ENCODE assay signal across 9 mouse cellular contexts in genomic region chr2:164454846-164455245, GRCm38 (mm10). TPM values are rescaled to one million over a fixed set of nuclear protein-coding genes. Genes with fewer than 3 reads are reported as not detected.
DNase-seq lines count a peak whose midpoint lies in the region; ATAC-seq lines count a peak whose summit lies in the region.
"Had no signal": no experiment of that assay in that cellular context is flagged by ENCODE, and none has a peak within 500 bp of the region (broad histone marks: within the 10 kb centered on the region; RNA-seq: fewer than 3 reads in every experiment).

No protein-coding gene starts in this region.

- H3K27me3 ChIP-seq in stomach, embryonic 15.5 days (replicated peaks), result no peaks in the 10 kb centered on the region

- DNase-seq in layer of hippocampus, adult 18-20 months (ENCODE audit: low spot score in 2 of 2), result peak; percentile 39 to 85
- DNase-seq in layer of hippocampus, adult 9-10 months (ENCODE audit: low spot score), result no peak
- peak; percentile 94 for DNase-seq in gastrocnemius, adult 18-20 months (ENCODE audit: low spot score)
- peak; percentile 96 for DNase-seq in kidney, adult 8-10 months
- DNase-seq in lung, adult 18-20 months, result peak; percentile 89 to 93
- DNase-seq in cerebellum, postnatal 25 days, result no peak
- no peak for DNase-seq in thymus, postnatal 25 days

- H3K9ac ChIP-seq in stomach, embryonic 15.5 days, result no peak overlapping the region

- ATAC-seq in stomach, embryonic 15.5 days (ENCODE audit: insufficient read depth, low FRiP score, low read depth), result peak; percentile 27

- no peaks in the 10 kb centered on the region for H3K36me3 ChIP-seq in stomach, embryonic 15.5 days

- H3K27ac ChIP-seq in stomach, embryonic 15.5 days, result peak overlapping the region; percentile 79

- H3K4me2 ChIP-seq in stomach, embryonic 15.5 days, result no peak overlapping the region

- no peak overlapping the region for H3K4me3 ChIP-seq in stomach, embryonic 15.5 days (replicated peaks)

- H3K9me3 ChIP-seq in stomach, embryonic 15.5 days, result no peaks in the 10 kb centered on the region

- H3K4me1 ChIP-seq in stomach, embryonic 15.5 days, result peaks cover 26% of the 10 kb centered on the region

- 58% methylated on average over 10 of the region's 10 CpGs for WGBS in stomach, embryonic 15.5 days

RNA-seq across cellular contexts. Expression of gene Sys1, which starts 1.9 kb away (rescaled TPM):
- total RNA-seq in layer of hippocampus, adult 18-20 months (2021), result 10 to 100 TPM; 37.9 to 39.9 TPM
- total RNA-seq in gastrocnemius, adult 18-20 months (2021), result 10 to 100 TPM; 26.0 to 26.2 TPM
- polyA plus RNA-seq in stomach, embryonic 15.5 days (2015; fragmentation: Nextera tagmentation; extraction: Ambion mirVana), result 60.6 and 61.8 TPM in 2 replicates

RNA-seq across cellular contexts. Expression of gene Gm20458, which starts 5.9 kb away (rescaled TPM):
- 1 to 10 TPM; 5.4 to 9.9 TPM for total RNA-seq in layer of hippocampus, adult 18-20 months (2021)
- total RNA-seq in gastrocnemius, adult 18-20 months (2021), result 1 to 10 TPM; 3.8 to 6.5 TPM
- 17.9 and 18.1 TPM in 2 replicates for polyA plus RNA-seq in stomach, embryonic 15.5 days (2015; fragmentation: Nextera tagmentation; extraction: Ambion mirVana)

RNA-seq across cellular contexts. Expression of gene Sdc4, which starts 11.2 kb away (rescaled TPM):
- total RNA-seq in layer of hippocampus, adult 18-20 months (2021), result 100 to 1,000 TPM; 122 to 140 TPM
- 10 to 100 TPM; 62.6 to 77.3 TPM for total RNA-seq in gastrocnemius, adult 18-20 months (2021)
- polyA plus RNA-seq in stomach, embryonic 15.5 days (2015; fragmentation: Nextera tagmentation; extraction: Ambion mirVana), result 132 and 135 TPM in 2 replicates

RNA-seq across cellular contexts. Expression of gene Trp53tg5, which starts 18.7 kb away (rescaled TPM):
- not detected for total RNA-seq in layer of hippocampus, adult 18-20 months (2021)
- total RNA-seq in gastrocnemius, adult 18-20 months (2021), result not detected
- polyA plus RNA-seq in stomach, embryonic 15.5 days (2015; fragmentation: Nextera tagmentation; extraction: Ambion mirVana), result 0.14 TPM in 1 of 2 replicates, not detected in the other
- polyA plus RNA-seq: neural tube, embryonic 14.5 days had no signal

RNA-seq across cellular contexts. Expression of gene Dbndd2, which starts 31.1 kb away (rescaled TPM):
- total RNA-seq in layer of hippocampus, adult 18-20 months (2021), result 100 to 1,000 TPM; 118 to 138 TPM
- 10 to 100 TPM; 22.8 to 24.5 TPM for total RNA-seq in gastrocnemius, adult 18-20 months (2021)
- 6.5 and 10.4 TPM in 2 replicates for polyA plus RNA-seq in stomach, embryonic 15.5 days (2015; fragmentation: Nextera tagmentation; extraction: Ambion mirVana)

Comparison
In these comparisons a context has a peak if more than half of its experiments do, and no peak if none do; other contexts are left out.
1. DNase-seq: peak in layer of hippocampus, adult 18-20 months (2 of 2), gastrocnemius, adult 18-20 months (single experiment), kidney, adult 8-10 months (2 of 2) and lung, adult 18-20 months (2 of 2); none in layer of hippocampus, adult 9-10 months (single experiment), cerebellum, postnatal 25 days (0 of 2) and thymus, postnatal 25 days (single experiment).